Mouse (Mus musculus) gastrocnemius, adult 18-20 months (tissue): ENCODE measurements at regions not wholly inside any gene's neighbourhood (a gene's known extent, or its start where the extent isn't known, plus 50 kb on each side); places are given as distances from the start of the nearest gene placed in this dataset.

Experiments used
- DNase-seq: peaks from one replicate; pipeline ENCODE4 v3.0.0; 2021; ENCODE audit warnings: low spot score

- DNase-seq, result peak; percentile 42
Observed at GRCm38 (mm10) chr8:23504704-23505103, 1093.5 kb downstream of the Mrps31 start.

- DNase-seq, result no peak
Observed at GRCm38 (mm10) chr8:23505216-23505615, 1094.1 kb downstream of the Mrps31 start.

- no peak for DNase-seq
Observed at GRCm38 (mm10) chr8:23505966-23506365, 1094.8 kb downstream of the Mrps31 start.

- peak; percentile 15 for DNase-seq
Observed at GRCm38 (mm10) chr8:23507661-23508060, 1096.5 kb downstream of the Mrps31 start.

GRCm38 (mm10) chr8:23510076-23510475 lies 1098.9 kb downstream of the Mrps31 start:
- no peak for DNase-seq

- DNase-seq, result no peak
Observed at GRCm38 (mm10) chr8:23510561-23510960, 1099.4 kb downstream of the Mrps31 start.

GRCm38 (mm10) chr8:23511264-23511663 lies 1100.1 kb downstream of the Mrps31 start:
- DNase-seq, result peak; percentile 33

- peak; percentile 39 for DNase-seq
Observed at GRCm38 (mm10) chr8:23511792-23512191, 1100.6 kb downstream of the Mrps31 start.

- no peak for DNase-seq
Observed at GRCm38 (mm10) chr8:23516469-23516868, 1105.3 kb downstream of the Mrps31 start.

GRCm38 (mm10) chr8:23531551-23532142 lies 1120.5 kb downstream of the Mrps31 start:
- DNase-seq, result no peak

- DNase-seq, result no peak
Observed at GRCm38 (mm10) chr8:23537681-23538359, 1126.7 kb downstream of the Mrps31 start.

- no peak for DNase-seq
Observed at GRCm38 (mm10) chr8:23553565-23554473, 1142.7 kb downstream of the Mrps31 start.

- no peak for DNase-seq
Observed at GRCm38 (mm10) chr8:23560836-23561235, 1149.7 kb downstream of the Mrps31 start.

- DNase-seq, result no peak
Observed at GRCm38 (mm10) chr8:23561683-23562385, 1150.7 kb downstream of the Mrps31 start.

GRCm38 (mm10) chr8:23562504-23562903 lies 1151.3 kb downstream of the Mrps31 start:
- no peak for DNase-seq

- no peak for DNase-seq
Observed at GRCm38 (mm10) chr8:23563065-23564020, 1152.2 kb downstream of the Mrps31 start.

- DNase-seq, result no peak
Observed at GRCm38 (mm10) chr8:23567906-23568305, 1156.7 kb downstream of the Mrps31 start.

GRCm38 (mm10) chr8:23571338-23571737 lies 1154.3 kb downstream of the Adam3 start:
- DNase-seq, result no peak

GRCm38 (mm10) chr8:23580106-23580505 lies 1145.5 kb downstream of the Adam3 start:
- DNase-seq, result no peak

- DNase-seq, result no peak
Observed at GRCm38 (mm10) chr8:23580701-23581100, 1145.0 kb downstream of the Adam3 start.
